12 mouse cellular contexts compared by ENCODE assay signal in genomic region chr9:112111610-112112009, GRCm38 (mm10).
A peak's percentile ranks its signal among the peaks of the same experiment; 100 is the strongest.
DNase-seq lines count a peak whose midpoint lies in the region; ATAC-seq and TF ChIP-seq lines count a peak whose summit lies in the region.
"Had no signal": no experiment of that assay in that cellular context is flagged by ENCODE, and none has a peak within 500 bp of the region (broad histone marks: within the 10 kb centered on the region; RNA-seq: fewer than 3 reads in every experiment).

No protein-coding gene starts in this region.

- no peak for ATAC-seq in CD4-positive, CD25-positive, alpha-beta regulatory T cell, adult 4 months
- no peak for ATAC-seq in liver, embryonic 11.5 days (replicated peaks; ENCODE audit: low FRiP score)
- ATAC-seq in stomach, postnatal 0 days (ENCODE audit: low FRiP score, low TSS enrichment): no peak
- ATAC-seq: forebrain, embryonic 14.5 days had no signal

- no peak for TF ChIP-seq EP300 in stomach, postnatal 0 days (optimal IDR thresholded peaks at IDR 0.05)

- no peak overlapping the region for H3K4me3 ChIP-seq in liver, adult 2 months (ENCODE audit: insufficient read depth, low read depth, low read length)
- H3K4me3 ChIP-seq in liver, embryonic 11.5 days (ENCODE audit: low read depth, low read length): no peak overlapping the region
- H3K4me3 ChIP-seq in bone marrow, adult 2 months (replicated peaks; ENCODE audit: control insufficient read depth, low read depth, low read length): no peak overlapping the region
- H3K4me3 ChIP-seq in stomach, postnatal 0 days (ENCODE audit: low read depth, low read length): no peak overlapping the region
- H3K4me3 ChIP-seq: limb, embryonic 10.5 days had no signal

- H3K79me2 ChIP-seq in liver, adult 2 months (ENCODE audit: control insufficient read depth, insufficient read depth, low read length): no peaks in the 10 kb centered on the region

- no peaks in the 10 kb centered on the region for H3K27me3 ChIP-seq in liver, adult 2 months (ENCODE audit: control insufficient read depth, insufficient read depth, low read length)
- no peaks in the 10 kb centered on the region for H3K27me3 ChIP-seq in liver, embryonic 11.5 days (replicated peaks; ENCODE audit: control insufficient read depth, insufficient read depth, low read length)
- H3K27me3 ChIP-seq in stomach, postnatal 0 days (ENCODE audit: control insufficient read depth, insufficient read depth, low read length): no peaks in the 10 kb centered on the region

- 90% methylated on average over 5 of the region's 5 CpGs for WGBS in liver, adult 2 months
- WGBS in liver, embryonic 11.5 days: 71% methylated on average over 5 of the region's 5 CpGs
- WGBS in bone marrow, adult 2 months: 79% methylated on average over 5 of the region's 5 CpGs
- WGBS in stomach, postnatal 0 days: 87% methylated on average over 5 of the region's 5 CpGs

- H3K27ac ChIP-seq in liver, adult 2 months (replicated peaks; ENCODE audit: insufficient read depth, low read depth, low read length): no peak overlapping the region
- H3K27ac ChIP-seq in liver, embryonic 11.5 days (ENCODE audit: low read depth, low read length): no peak overlapping the region
- H3K27ac ChIP-seq in bone marrow, adult 2 months (ENCODE audit: control insufficient read depth, insufficient read depth, low read depth, low read length, poor library complexity): no peak overlapping the region
- H3K27ac ChIP-seq in stomach, postnatal 0 days (replicated peaks): no peak overlapping the region
- H3K27ac ChIP-seq: limb, embryonic 10.5 days had no signal

- H3K4me1 ChIP-seq in liver, adult 2 months (ENCODE audit: control insufficient read depth, insufficient read depth, low read length): no peaks in the 10 kb centered on the region
- H3K4me1 ChIP-seq in liver, embryonic 11.5 days (replicated peaks; ENCODE audit: control insufficient read depth, insufficient read depth, low read length): no peaks in the 10 kb centered on the region
- H3K4me1 ChIP-seq in bone marrow, adult 2 months (ENCODE audit: control insufficient read depth, insufficient read depth, low read length): no peaks in the 10 kb centered on the region; the same call in 1 of the 2 replicates
- no peaks in the 10 kb centered on the region for H3K4me1 ChIP-seq in stomach, postnatal 0 days (replicated peaks; ENCODE audit: control insufficient read depth, insufficient read depth)
- H3K4me1 ChIP-seq: limb, embryonic 10.5 days had no signal

- peak; percentile 48 for DNase-seq in CD4-positive, CD25-positive, alpha-beta regulatory T cell, adult 2 months (ENCODE audit: low read depth, low spot score)
- no peak for DNase-seq in liver, adult 2 months (ENCODE audit: extremely low read depth, low read depth, low spot score)
- no peak for DNase-seq in liver, embryonic 11.5 days (ENCODE audit: low spot score)
- DNase-seq in stomach, postnatal 0 days (ENCODE audit: low spot score): no peak
- DNase-seq in frontal cortex, postnatal 14 days (ENCODE audit: low spot score in 2 of 2): no peak
- no peak for DNase-seq in cerebellum, adult 9-11 months
- DNase-seq: adrenal gland, adult 2 months; spleen, adult 18-20 months had no signal

- no peak for TF ChIP-seq POLR2A in liver, adult 2 months (IDR thresholded peaks at IDR 0.05; ENCODE audit: extremely low read depth, insufficient read depth, low read length)
- TF ChIP-seq POLR2A in bone marrow, adult 2 months (IDR thresholded peaks at IDR 0.05; ENCODE audit: borderline replicate concordance, control insufficient read depth, low read depth, low read length): no peak

- H3K9ac ChIP-seq in liver, adult 2 months (ENCODE audit: low read depth, low read length): no peak overlapping the region
- H3K9ac ChIP-seq in liver, embryonic 11.5 days (ENCODE audit: low read depth, low read length): no peak overlapping the region
- no peak overlapping the region for H3K9ac ChIP-seq in stomach, postnatal 0 days (ENCODE audit: low read length)

- no peaks in the 10 kb centered on the region for H3K36me3 ChIP-seq in liver, adult 2 months (ENCODE audit: control insufficient read depth, insufficient read depth, low read length)
- no peaks in the 10 kb centered on the region for H3K36me3 ChIP-seq in liver, embryonic 11.5 days (ENCODE audit: control insufficient read depth, insufficient read depth, low read length)
- H3K36me3 ChIP-seq in stomach, postnatal 0 days (ENCODE audit: control insufficient read depth, insufficient read depth, low read length): no peaks in the 10 kb centered on the region
- H3K36me3 ChIP-seq: limb, embryonic 10.5 days had no signal

- no peaks in the 10 kb centered on the region for H3K9me3 ChIP-seq in liver, embryonic 11.5 days (ENCODE audit: control insufficient read depth, low read length)
- no peaks in the 10 kb centered on the region for H3K9me3 ChIP-seq in stomach, postnatal 0 days (ENCODE audit: control insufficient read depth, low read length)
- H3K9me3 ChIP-seq: limb, embryonic 10.5 days had no signal

- H3K4me2 ChIP-seq in liver, embryonic 11.5 days: no peak overlapping the region
- H3K4me2 ChIP-seq in stomach, postnatal 0 days (replicated peaks; ENCODE audit: low read depth): no peak overlapping the region

- 0 out of 2 replicates have a peak, but pooled peaks have one; percentile 4 for TF ChIP-seq CTCF in liver, adult 2 months (IDR thresholded peaks at IDR 0.05; ENCODE audit: low read depth, low read length)
- TF ChIP-seq CTCF in bone marrow, adult 2 months (IDR thresholded peaks at IDR 0.05; ENCODE audit: control insufficient read depth, insufficient read depth, low read length): peak; percentile 33; the same call in 1 of the 2 replicates
- peak; percentile 47 for TF ChIP-seq CTCF in stomach, postnatal 0 days (IDR thresholded peaks at IDR 0.05; ENCODE audit: low read depth)
